Mouse (Mus musculus) cerebellum, postnatal 36 days (tissue): ENCODE results near the gene Gm13283.
A peak's percentile ranks its signal among the peaks of the same experiment; 100 is the strongest.
"Not testable (repeated sequence)": the region's sequence is repeated elsewhere in the genome, so short reads cannot be mapped to it uniquely, and the experiment has no call there.

Experiments used
- DNase-seq, 2 experiments: peaks; one replicate each; pipeline ENCODE4 v3.0.0; 2021 to 2022; ENCODE audit warnings: mixed read lengths in 2 of 2

Gene Gm13283

GRCm38 (mm10) chr4:88759610-88760268, at the start of gene Gm13283:
Gm13283 (plus strand) TSS chr4:88760119.
- DNase-seq: peak; percentile 33 to 41

- no peak for DNase-seq
These were observed 45.6 kb upstream of the Gm13283 start for GRCm38 (mm10) chr4:88714281-88714680.

GRCm38 (mm10) chr4:88715059-88715458, 44.9 kb upstream of the Gm13283 start:
- peak in 1 of 2 experiments; percentile 19 for DNase-seq

GRCm38 (mm10) chr4:88718715-88719114, 41.2 kb upstream of the Gm13283 start:
- no peak for DNase-seq

- peak; percentile 91 to 93 for DNase-seq
These were observed 37.9 kb upstream of the Gm13283 start, which contains the start of the genes Gm26566 and Klhl9 for GRCm38 (mm10) chr4:88721791-88722721. Gm26566 (plus strand) TSS chr4:88721805. Klhl9 (minus strand) TSS chr4:88722465.

- no peak for DNase-seq
These were observed 36.3 kb upstream of the Gm13283 start for GRCm38 (mm10) chr4:88723497-88724090.

- DNase-seq: no peak
These were observed 33.2 kb upstream of the Gm13283 start for GRCm38 (mm10) chr4:88726727-88727126.

GRCm38 (mm10) chr4:88727324-88727723, 32.6 kb upstream of the Gm13283 start:
- no peak for DNase-seq

- peak; percentile 55 to 60 for DNase-seq
These were observed 21.4 kb upstream of the Gm13283 start for GRCm38 (mm10) chr4:88738480-88738879.

- no peak for DNase-seq
These were observed 20.9 kb upstream of the Gm13283 start for GRCm38 (mm10) chr4:88739036-88739435.

GRCm38 (mm10) chr4:88741426-88741825, 18.5 kb upstream of the Gm13283 start:
- DNase-seq: no peak

- DNase-seq: no peak
These were observed 17.0 kb upstream of the Gm13283 start for GRCm38 (mm10) chr4:88742771-88743371.

- DNase-seq: no peak
These were observed 15.7 kb upstream of the Gm13283 start for GRCm38 (mm10) chr4:88744207-88744606.

- DNase-seq: no peak
These were observed 10.0 kb upstream of the Gm13283 start for GRCm38 (mm10) chr4:88749926-88750325.

- peak; percentile 66 to 73 for DNase-seq
These were observed 5.0 kb upstream of the Gm13283 start, which contains the start of gene Gm13271 for GRCm38 (mm10) chr4:88754818-88755340. Gm13271 (plus strand) TSS chr4:88754868.

- DNase-seq: not testable (repeated sequence)
These were observed 3.1 kb upstream of the Gm13283 start for GRCm38 (mm10) chr4:88756581-88757513.

GRCm38 (mm10) chr4:88757628-88758031, 2.3 kb upstream of the Gm13283 start:
- DNase-seq: peak; percentile 86 to 93

GRCm38 (mm10) chr4:88758751-88759150, 1.2 kb upstream of the Gm13283 start:
- not testable (repeated sequence) for DNase-seq

GRCm38 (mm10) chr4:88760431-88760830, 512 bp downstream of the Gm13283 start:
- peak; percentile 59 to 68 for DNase-seq

GRCm38 (mm10) chr4:88761776-88762175, 1.9 kb downstream of the Gm13283 start:
- peak; percentile 59 to 67 for DNase-seq

- peak in 1 of 2 experiments; percentile 36 for DNase-seq
These were observed 2.4 kb downstream of the Gm13283 start for GRCm38 (mm10) chr4:88762341-88762740.
